Mouse (Mus musculus) hindbrain, embryonic 16.5 days (tissue): ENCODE measurements at regions not wholly inside any gene's neighbourhood (a gene's known extent, or its start where the extent isn't known, plus 50 kb on each side); places are given as distances from the start of the nearest gene placed in this dataset.

Experiments
- ATAC-seq: fragments of 200-750 bp; cut with Nextera tagmentation; 2 replicates; pipeline ENCODE4 v1.8.0; 2017; ENCODE audit warnings: moderate TSS enrichment, moderate library complexity
- H3K27ac ChIP-seq: fragments of 300-500 bp; sonication (generic); 2 replicates; pipeline ENCODE4 v1.5.1; 2014; ENCODE audit warnings: low read depth, mild to moderate bottlenecking, control low read depth, low read length, moderate library complexity
- H3K27me3 ChIP-seq: fragments of 300-500 bp; sonication (generic); replicated peaks from 2 replicates; pipeline ENCODE4 v1.6.1; 2014; ENCODE audit warnings: low read length; ENCODE audit not compliant: control insufficient read depth, insufficient read depth
- H3K36me3 ChIP-seq: fragments of 300-500 bp; sonication (generic); 2 replicates; pipeline ENCODE4 v1.6.1; 2014; ENCODE audit warnings: mild to moderate bottlenecking, low read length, moderate library complexity, mixed read lengths; ENCODE audit not compliant: control insufficient read depth, insufficient read depth
- H3K4me1 ChIP-seq: fragments of 300-500 bp; sonication (generic); 2 replicates; pipeline ENCODE4 v1.6.1; 2014; ENCODE audit warnings: low read depth, low read length; ENCODE audit not compliant: control insufficient read depth, insufficient read depth
- H3K4me2 ChIP-seq: fragments of 300-500 bp; sonication (generic); 2 replicates; pipeline ENCODE4 v1.6.1; 2014; ENCODE audit warnings: mild to moderate bottlenecking, low read length, control low read depth, moderate library complexity
- H3K4me3 ChIP-seq: fragments of 300-500 bp; sonication (generic); 2 replicates; pipeline ENCODE4 v1.5.1; 2014; ENCODE audit warnings: mild to moderate bottlenecking, low read length, control low read depth, moderate library complexity
- H3K9ac ChIP-seq: fragments of 300-500 bp; sonication (generic); 2 replicates; pipeline ENCODE4 v1.6.1; 2014; ENCODE audit warnings: low read depth, mild to moderate bottlenecking, control low read depth, low read length, moderate library complexity
- H3K9me3 ChIP-seq: fragments of 300-500 bp; sonication (generic); 2 replicates; pipeline ENCODE4 v1.6.1; 2014; ENCODE audit warnings: mild to moderate bottlenecking, low read length, moderate library complexity; ENCODE audit not compliant: control insufficient read depth
- WGBS: fragments of 180-500 bp; shearing (Covaris S2); extraction: QIAGEN DNeasy Blood & Tissue Kit; methylation state at CpG from one replicate; pipeline ENCODE4 v1.1.7; 2014; 5-methylcytosine and 5-hydroxymethylcytosine counted together

DNA sequence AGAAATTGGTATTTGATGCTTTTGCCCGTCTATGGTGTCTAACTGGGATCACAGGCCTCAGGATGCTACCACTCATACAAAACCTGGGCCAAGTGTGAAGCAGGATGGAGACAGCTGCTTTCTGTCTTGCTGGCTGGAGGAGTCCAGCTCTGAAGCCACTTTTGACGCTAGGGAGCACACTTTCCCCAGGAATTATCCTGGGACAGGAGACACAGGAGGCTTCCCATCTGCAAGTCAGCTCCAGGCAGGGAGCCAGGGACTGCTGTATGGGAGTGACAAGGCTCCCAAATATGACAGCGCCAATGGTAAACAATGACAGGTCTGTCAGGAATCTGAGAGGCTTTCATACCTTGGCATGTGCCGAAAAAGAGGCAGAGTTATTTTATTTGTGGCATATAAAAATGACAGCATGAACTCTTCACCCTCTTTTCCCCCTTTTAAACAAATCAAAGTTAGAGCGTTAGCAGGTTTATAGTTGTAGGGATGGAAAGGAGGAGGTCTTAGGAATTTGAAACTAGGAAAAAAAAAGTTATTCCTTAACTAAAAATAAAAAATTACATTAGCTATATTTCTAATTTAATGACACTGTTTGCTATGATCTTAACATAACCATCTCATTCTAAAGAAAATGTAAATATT lies 938.9 kb upstream of the Slc10a2 start:
- Histone ChIP-seq H3K4me3 (no peak overlapping the region), H3K9ac (no peak overlapping the region), H3K36me3 (no peaks in the 10 kb centered on the region), H3K4me1 (no peaks in the 10 kb centered on the region), H3K27ac (no peak overlapping the region), H3K27me3 (no peaks in the 10 kb centered on the region), H3K4me2 (no peak overlapping the region), H3K9me3 (no peaks in the 10 kb centered on the region)
- WGBS, result 31% methylated on average over 5 of the region's 5 CpGs
- ATAC-seq, result peak; percentile 83; the same call in 1 of the 2 replicates

DNA sequence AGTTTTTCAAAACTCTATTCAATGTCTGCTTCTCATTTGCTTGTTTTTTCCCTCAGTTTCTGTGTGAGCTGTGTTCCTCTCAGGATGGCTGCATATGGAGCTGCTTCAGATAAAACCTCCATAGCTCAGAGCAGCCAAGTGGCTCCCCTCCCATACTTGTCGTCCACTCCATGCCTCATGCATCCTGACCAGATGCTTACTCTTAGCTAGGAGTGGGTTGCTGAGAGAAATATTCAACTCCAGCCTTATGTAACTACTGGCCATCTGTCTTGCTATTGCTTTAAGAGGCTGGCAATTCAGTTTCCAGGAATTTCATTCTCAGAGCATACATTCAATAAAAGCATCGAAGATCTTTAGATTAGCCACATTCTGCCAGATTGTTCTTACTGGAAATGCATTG lies 907.1 kb upstream of the Slc10a2 start:
- H3K27ac ChIP-seq, result no peak overlapping the region
- no peaks in the 10 kb centered on the region for H3K27me3 ChIP-seq
- H3K4me1 ChIP-seq, result no peaks in the 10 kb centered on the region
- no peak overlapping the region for H3K4me2 ChIP-seq
- H3K9me3 ChIP-seq, result no peaks in the 10 kb centered on the region
- WGBS, result 70% methylated on average over 2 of the region's 2 CpGs
- H3K9ac ChIP-seq, result no peak overlapping the region
- no peaks in the 10 kb centered on the region for H3K36me3 ChIP-seq
- H3K4me3 ChIP-seq, result no peak overlapping the region
- no peak for ATAC-seq

DNA sequence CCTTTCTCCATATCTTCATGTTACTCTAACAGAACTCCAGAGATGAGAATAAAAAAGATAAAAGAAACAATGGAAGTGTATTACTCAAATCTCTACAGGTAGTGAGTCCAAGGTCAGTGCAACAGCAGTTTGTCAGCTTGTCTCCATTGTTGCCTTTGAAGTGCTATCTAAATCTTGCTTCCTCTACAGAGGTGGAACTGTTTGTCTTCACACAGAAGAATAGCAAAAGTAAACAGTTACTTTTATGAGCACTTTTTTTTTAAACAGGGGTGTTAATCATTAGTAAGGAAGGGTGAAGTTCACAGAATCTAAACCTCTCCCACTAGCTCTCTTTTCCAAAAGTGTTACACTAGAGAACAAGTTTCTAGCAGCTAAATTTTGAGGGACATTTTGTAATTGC lies 906.0 kb upstream of the Slc10a2 start:
- Histone ChIP-seq H3K4me1 (no peaks in the 10 kb centered on the region), H3K4me2 (no peak overlapping the region)
- no peak for ATAC-seq

GRCm38 (mm10) chr8:6010712-6011111 lies 905.6 kb upstream of the Slc10a2 start:
- Histone ChIP-seq H3K36me3 (no peaks in the 10 kb centered on the region), H3K4me2 (no peak overlapping the region), H3K9ac (no peak overlapping the region), H3K4me3 (no peak overlapping the region), H3K27me3 (no peaks in the 10 kb centered on the region), H3K27ac (no peak overlapping the region), H3K9me3 (no peaks in the 10 kb centered on the region), H3K4me1 (no peaks in the 10 kb centered on the region)
- 84% methylated on average over 2 of the region's 2 CpGs for WGBS
- no peak for ATAC-seq

More for the DNA sequence above, 906.0 kb upstream of the Slc10a2 start:
- Histone ChIP-seq H3K27me3 (no peaks in the 10 kb centered on the region), H3K9me3 (no peaks in the 10 kb centered on the region), H3K36me3 (no peaks in the 10 kb centered on the region), H3K9ac (no peak overlapping the region), H3K4me3 (no peak overlapping the region), H3K27ac (no peak overlapping the region)

- ATAC-seq, result no peak; the same call in 1 of the 2 replicates
- Histone ChIP-seq H3K27me3 (no peaks in the 10 kb centered on the region), H3K27ac (no peak overlapping the region), H3K9ac (no peak overlapping the region), H3K4me2 (no peak overlapping the region), H3K4me3 (no peak overlapping the region), H3K9me3 (no peaks in the 10 kb centered on the region), H3K36me3 (no peaks in the 10 kb centered on the region), H3K4me1 (no peaks in the 10 kb centered on the region)
- 25% methylated on average over 1 of the region's 1 CpGs for WGBS
Observed at GRCm38 (mm10) chr8:6002612-6003011, 897.5 kb upstream of the Slc10a2 start.

DNA sequence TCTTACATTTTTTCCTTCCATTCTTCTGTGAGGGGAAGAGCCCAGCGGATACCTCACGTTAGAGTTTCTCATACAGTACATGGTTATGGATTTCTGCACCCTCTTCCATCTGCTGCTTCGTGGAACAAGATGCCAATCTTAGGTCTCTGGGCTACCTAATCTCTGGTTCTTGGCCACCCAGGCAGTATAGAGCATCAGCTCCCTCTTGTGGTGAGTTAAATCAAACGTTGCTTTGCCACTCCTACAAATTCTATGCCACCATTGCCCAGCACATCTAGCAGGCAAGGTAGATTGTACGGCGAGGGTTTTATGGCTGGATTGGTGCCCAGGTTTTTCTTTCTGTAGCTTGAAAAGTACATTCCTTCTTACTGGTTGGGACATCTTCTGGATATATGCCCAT lies 889.7 kb upstream of the Slc10a2 start:
- no peak overlapping the region for H3K9ac ChIP-seq
- H3K4me3 ChIP-seq, result no peak overlapping the region
- no peaks in the 10 kb centered on the region for H3K9me3 ChIP-seq
- H3K27ac ChIP-seq, result no peak overlapping the region
- no peaks in the 10 kb centered on the region for H3K4me1 ChIP-seq
- no peaks in the 10 kb centered on the region for H3K36me3 ChIP-seq
- no peak overlapping the region for H3K4me2 ChIP-seq
- WGBS, result 63% methylated on average over 6 of the region's 6 CpGs
- H3K27me3 ChIP-seq, result no peaks in the 10 kb centered on the region
- no peak for ATAC-seq

- Histone ChIP-seq H3K27me3 (no peaks in the 10 kb centered on the region), H3K4me1 (no peaks in the 10 kb centered on the region), H3K36me3 (no peaks in the 10 kb centered on the region), H3K9ac (no peak overlapping the region), H3K4me3 (no peak overlapping the region), H3K4me2 (no peak overlapping the region), H3K27ac (no peak overlapping the region), H3K9me3 (no peaks in the 10 kb centered on the region)
- ATAC-seq, result no peak
- 66% methylated on average over 6 of the region's 6 CpGs for WGBS
Observed at GRCm38 (mm10) chr8:5965403-5966015, 860.4 kb upstream of the Slc10a2 start.

GRCm38 (mm10) chr8:5964299-5964698 lies 859.1 kb upstream of the Slc10a2 start:
- 100% methylated on average over 1 of the region's 1 CpGs for WGBS

GRCm38 (mm10) chr8:5938057-5938456 lies 832.9 kb upstream of the Slc10a2 start:
- WGBS, result 87% methylated on average over 3 of the region's 3 CpGs
- H3K4me1 ChIP-seq, result no peaks in the 10 kb centered on the region
- no peaks in the 10 kb centered on the region for H3K27me3 ChIP-seq
- no peaks in the 10 kb centered on the region for H3K36me3 ChIP-seq
- no peak overlapping the region for H3K4me3 ChIP-seq
- no peak overlapping the region for H3K9ac ChIP-seq
- no peak overlapping the region for H3K4me2 ChIP-seq
- no peak overlapping the region for H3K27ac ChIP-seq
- ATAC-seq, result no peak
- no peaks in the 10 kb centered on the region for H3K9me3 ChIP-seq

More at GRCm38 (mm10) chr8:5964299-5964698, 859.1 kb upstream of the Slc10a2 start:
- Histone ChIP-seq H3K4me3 (no peak overlapping the region), H3K4me1 (no peaks in the 10 kb centered on the region), H3K4me2 (no peak overlapping the region), H3K36me3 (no peaks in the 10 kb centered on the region), H3K27ac (no peak overlapping the region), H3K9ac (no peak overlapping the region), H3K9me3 (no peaks in the 10 kb centered on the region), H3K27me3 (no peaks in the 10 kb centered on the region)
- no peak for ATAC-seq
